Mouse (Mus musculus): ENCODE results near the gene Sdk1. TPM values are rescaled to one million over a fixed set of nuclear protein-coding genes. Genes with fewer than 3 reads are reported as not detected.

Sdk1 gene
- polyA plus RNA-seq, 1 experiment = not detected

GRCm38 (mm10) chr5:141243253-141243965 lies 2.1 kb downstream of the Sdk1 start:
- no peak overlapping the region for H3K4me3 ChIP-seq (replicated peaks)
- no peaks in the 10 kb centered on the region for H3K36me3 ChIP-seq (replicated peaks; ENCODE audit: low read length)
- TF ChIP-seq FLI1 (IDR thresholded peaks at IDR 0.05; ENCODE audit: low read length) = no peak
- TF ChIP-seq GATA1 (IDR thresholded peaks at IDR 0.05; ENCODE audit: borderline replicate concordance, low read length) = no peak
- peaks cover 19% of the 10 kb centered on the region for H3K4me1 ChIP-seq
- peaks cover 7% of the 10 kb centered on the region; the same call in 1 of the 2 replicates for H3K9me3 ChIP-seq
- peaks cover 65% of the 10 kb centered on the region for H3K27me3 ChIP-seq (replicated peaks)

GRCm38 (mm10) chr5:141264253-141264652 lies 23.0 kb downstream of the Sdk1 start:
- TF ChIP-seq GATA1 (IDR thresholded peaks at IDR 0.05; ENCODE audit: borderline replicate concordance, low read length) (no peak), FLI1 (IDR thresholded peaks at IDR 0.05; ENCODE audit: low read length) (no peak)
- no peaks in the 10 kb centered on the region for H3K27me3 ChIP-seq (replicated peaks)
- H3K36me3 ChIP-seq (replicated peaks; ENCODE audit: low read length) = no peaks in the 10 kb centered on the region
- no peaks in the 10 kb centered on the region for H3K4me1 ChIP-seq
- 0 out of 2 replicates have a peak, but pooled peaks cover 3% of the 10 kb centered on the region for H3K9me3 ChIP-seq
- no peak overlapping the region for H3K4me3 ChIP-seq (replicated peaks)

- Histone ChIP-seq H3K27me3 (replicated peaks) (no peaks in the 10 kb centered on the region), H3K36me3 (replicated peaks; ENCODE audit: low read length) (no peaks in the 10 kb centered on the region), H3K4me3 (replicated peaks) (no peak overlapping the region), H3K4me1 (no peaks in the 10 kb centered on the region), H3K9me3 (no peaks in the 10 kb centered on the region)
- no peak for TF ChIP-seq FLI1 (IDR thresholded peaks at IDR 0.05; ENCODE audit: low read length)
- TF ChIP-seq GATA1 (IDR thresholded peaks at IDR 0.05; ENCODE audit: borderline replicate concordance, low read length) = no peak
Observed at GRCm38 (mm10) chr5:141277112-141277511, 35.8 kb downstream of the Sdk1 start.

- Histone ChIP-seq H3K27me3 (replicated peaks) (no peaks in the 10 kb centered on the region), H3K9me3 (no peaks in the 10 kb centered on the region), H3K4me1 (no peaks in the 10 kb centered on the region), H3K36me3 (replicated peaks; ENCODE audit: low read length) (no peaks in the 10 kb centered on the region), H3K4me3 (replicated peaks) (no peak overlapping the region)
- TF ChIP-seq FLI1 (IDR thresholded peaks at IDR 0.05; ENCODE audit: low read length) (no peak), GATA1 (IDR thresholded peaks at IDR 0.05; ENCODE audit: borderline replicate concordance, low read length) (no peak)
Observed at GRCm38 (mm10) chr5:141281751-141282150, 40.5 kb downstream of the Sdk1 start.

- Histone ChIP-seq H3K27me3 (replicated peaks) (no peaks in the 10 kb centered on the region), H3K9me3 (no peaks in the 10 kb centered on the region), H3K4me3 (replicated peaks) (no peak overlapping the region), H3K36me3 (replicated peaks; ENCODE audit: low read length) (no peaks in the 10 kb centered on the region), H3K4me1 (no peaks in the 10 kb centered on the region)
- TF ChIP-seq FLI1 (IDR thresholded peaks at IDR 0.05; ENCODE audit: low read length) = no peak
- TF ChIP-seq GATA1 (IDR thresholded peaks at IDR 0.05; ENCODE audit: borderline replicate concordance, low read length) = no peak
Observed at GRCm38 (mm10) chr5:141289611-141290010, 48.3 kb downstream of the Sdk1 start.

- Histone ChIP-seq H3K4me3 (replicated peaks) (no peak overlapping the region), H3K27me3 (replicated peaks) (no peaks in the 10 kb centered on the region), H3K36me3 (replicated peaks; ENCODE audit: low read length) (no peaks in the 10 kb centered on the region), H3K4me1 (no peaks in the 10 kb centered on the region), H3K9me3 (no peaks in the 10 kb centered on the region)
- TF ChIP-seq GATA1 (IDR thresholded peaks at IDR 0.05; ENCODE audit: borderline replicate concordance, low read length) (no peak), FLI1 (IDR thresholded peaks at IDR 0.05; ENCODE audit: low read length) (no peak)
Observed at GRCm38 (mm10) chr5:141295240-141295639, 54.0 kb downstream of the Sdk1 start.

GRCm38 (mm10) chr5:141302287-141302694 lies 61.0 kb downstream of the Sdk1 start:
- H3K27me3 ChIP-seq (replicated peaks) = no peaks in the 10 kb centered on the region
- H3K4me1 ChIP-seq = no peaks in the 10 kb centered on the region
- H3K4me3 ChIP-seq (replicated peaks) = no peak overlapping the region
- H3K9me3 ChIP-seq = no peaks in the 10 kb centered on the region
- H3K36me3 ChIP-seq (replicated peaks; ENCODE audit: low read length) = no peaks in the 10 kb centered on the region
- TF ChIP-seq FLI1 (IDR thresholded peaks at IDR 0.05; ENCODE audit: low read length) (no peak), GATA1 (IDR thresholded peaks at IDR 0.05; ENCODE audit: borderline replicate concordance, low read length) (no peak)

GRCm38 (mm10) chr5:141303746-141304145 lies 62.5 kb downstream of the Sdk1 start:
- Histone ChIP-seq H3K9me3 (no peaks in the 10 kb centered on the region), H3K4me1 (no peaks in the 10 kb centered on the region), H3K4me3 (replicated peaks) (no peak overlapping the region), H3K27me3 (replicated peaks) (no peaks in the 10 kb centered on the region), H3K36me3 (replicated peaks; ENCODE audit: low read length) (no peaks in the 10 kb centered on the region)
- no peak for TF ChIP-seq GATA1 (IDR thresholded peaks at IDR 0.05; ENCODE audit: borderline replicate concordance, low read length)
- no peak for TF ChIP-seq FLI1 (IDR thresholded peaks at IDR 0.05; ENCODE audit: low read length)

- Histone ChIP-seq H3K4me3 (replicated peaks) (no peak overlapping the region), H3K27me3 (replicated peaks) (no peaks in the 10 kb centered on the region), H3K4me1 (no peaks in the 10 kb centered on the region), H3K36me3 (replicated peaks; ENCODE audit: low read length) (no peaks in the 10 kb centered on the region), H3K9me3 (no peaks in the 10 kb centered on the region)
- TF ChIP-seq FLI1 (IDR thresholded peaks at IDR 0.05; ENCODE audit: low read length) (no peak), GATA1 (IDR thresholded peaks at IDR 0.05; ENCODE audit: borderline replicate concordance, low read length) (no peak)
Observed at GRCm38 (mm10) chr5:141304706-141305105, 63.4 kb downstream of the Sdk1 start.

GRCm38 (mm10) chr5:141310641-141311040 lies 69.4 kb downstream of the Sdk1 start:
- Histone ChIP-seq H3K36me3 (replicated peaks; ENCODE audit: low read length) (no peaks in the 10 kb centered on the region), H3K4me3 (replicated peaks) (no peak overlapping the region), H3K4me1 (no peaks in the 10 kb centered on the region), H3K27me3 (replicated peaks) (no peaks in the 10 kb centered on the region), H3K9me3 (no peaks in the 10 kb centered on the region)
- TF ChIP-seq GATA1 (IDR thresholded peaks at IDR 0.05; ENCODE audit: borderline replicate concordance, low read length) = no peak
- no peak for TF ChIP-seq FLI1 (IDR thresholded peaks at IDR 0.05; ENCODE audit: low read length)

All from megakaryocyte, embryonic 14.5 days (primary cell).